Mouse (Mus musculus) E14TG2a.4 (cell line): Measurements from ENCODE around the gene Traf1.

Source experiments
- H3K27me3 ChIP-seq: 2 replicates; pipeline ENCODE4 v1.6.1; 2014; ENCODE audit warnings: low read length, control low read depth; ENCODE audit not compliant: insufficient read depth
- H3K36me3 ChIP-seq: 2 replicates; pipeline ENCODE4 v1.6.1; 2014; ENCODE audit warnings: low read length, control low read depth; ENCODE audit not compliant: insufficient read depth
- H3K4me1 ChIP-seq: replicated peaks from 2 replicates; pipeline ENCODE4 v1.6.1; 2014; ENCODE audit warnings: low read depth, low read length, control low read depth
- H3K4me3 ChIP-seq: replicated peaks from 2 replicates; pipeline ENCODE4 v1.5.1; 2014; ENCODE audit warnings: mild to moderate bottlenecking, low read length
- H3K9me3 ChIP-seq: 2 replicates; pipeline ENCODE4 v1.6.1; 2014; ENCODE audit warnings: low read length, control low read depth
- CTCF ChIP-seq: conservative IDR thresholded peaks from 2 replicates; pipeline ENCODE4 v1.5.1; 2014; ENCODE audit warnings: low read length
- NANOG ChIP-seq: IDR thresholded peaks from 2 replicates; pipeline ENCODE4 v1.6.1; 2014; ENCODE audit warnings: borderline replicate concordance, low read length, mixed read lengths
- POU5F1 ChIP-seq: IDR thresholded peaks from 2 replicates; pipeline ENCODE4 v1.6.1; 2014; ENCODE audit warnings: low read length, borderline replicate concordance

The Traf1 gene

DNA sequence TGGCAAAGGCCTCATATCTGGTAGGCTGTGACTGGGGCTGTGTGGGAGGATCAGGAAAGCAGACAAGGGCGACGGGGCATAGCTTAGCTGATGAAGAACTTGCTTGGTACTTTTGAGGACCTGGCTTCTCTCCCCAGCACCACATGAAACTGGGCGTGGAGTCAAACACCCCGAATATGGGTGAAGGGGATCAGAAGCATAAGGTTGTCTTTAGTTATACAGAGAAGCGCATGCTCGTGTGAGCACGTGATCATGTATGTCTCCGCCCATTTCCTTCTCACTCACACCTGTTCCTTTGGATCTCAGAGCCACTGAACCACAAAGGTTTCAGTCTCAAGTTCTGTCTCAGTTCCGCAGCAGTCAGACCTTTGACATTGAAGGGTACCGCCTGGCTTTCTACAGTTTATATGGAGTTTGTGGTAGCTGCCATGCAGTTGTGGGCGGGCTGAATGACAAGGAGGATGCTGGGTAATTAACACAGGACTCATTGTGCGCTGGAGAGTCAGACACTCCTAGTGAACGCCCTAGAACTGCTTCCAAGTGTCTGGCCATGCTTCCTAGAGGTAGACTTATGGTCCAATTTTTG is 1.9 kb upstream of the Traf1 start:
- Histone ChIP-seq H3K36me3 (no peaks in the 10 kb centered on the region), H3K4me3 (peak overlapping the region; percentile 35), H3K4me1 (peaks cover 52% of the 10 kb centered on the region), H3K27me3 (peaks cover 25% of the 10 kb centered on the region), H3K9me3 (no peaks in the 10 kb centered on the region)
- TF ChIP-seq NANOG (no peak), CTCF (no peak), POU5F1 (no peak)

GRCm38 (mm10) chr2:34962893-34963292 is 1.3 kb upstream of the Traf1 start:
- TF ChIP-seq NANOG (no peak), CTCF (no peak), POU5F1 (no peak)
- H3K4me1 ChIP-seq: peaks cover 52% of the 10 kb centered on the region
- H3K9me3 ChIP-seq: no peaks in the 10 kb centered on the region
- H3K27me3 ChIP-seq: peaks cover 28% of the 10 kb centered on the region
- no peak overlapping the region for H3K4me3 ChIP-seq
- no peaks in the 10 kb centered on the region for H3K36me3 ChIP-seq

GRCm38 (mm10) chr2:34962211-34962610 is 639 bp upstream of the Traf1 start:
- Histone ChIP-seq H3K9me3 (no peaks in the 10 kb centered on the region), H3K4me1 (peaks cover 52% of the 10 kb centered on the region), H3K36me3 (no peaks in the 10 kb centered on the region), H3K4me3 (no peak overlapping the region), H3K27me3 (peaks cover 28% of the 10 kb centered on the region)
- TF ChIP-seq CTCF (no peak), POU5F1 (no peak), NANOG (no peak)

DNA sequence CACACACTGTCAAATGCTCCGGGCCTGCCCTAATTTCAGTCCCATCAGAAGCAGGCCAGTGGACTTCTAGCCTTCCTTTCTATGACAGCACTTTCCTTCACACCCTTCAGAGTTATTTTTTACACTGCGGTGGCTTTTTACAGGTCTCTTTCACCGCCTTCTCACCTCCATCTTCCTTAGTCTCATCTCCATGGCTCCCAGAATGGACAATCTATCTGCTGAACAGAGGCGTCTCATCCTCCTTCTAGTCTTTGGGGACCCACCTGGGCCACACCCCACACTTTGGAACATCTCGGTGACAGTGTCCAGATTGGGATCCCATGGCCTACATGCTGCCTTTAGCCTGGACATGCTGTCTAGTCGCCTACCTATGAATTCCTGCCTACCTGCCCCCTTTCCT is 606 bp downstream of the Traf1 start:
- Histone ChIP-seq H3K9me3 (no peaks in the 10 kb centered on the region), H3K4me3 (peak overlapping the region; percentile 62), H3K27me3 (peaks cover 28% of the 10 kb centered on the region), H3K4me1 (peaks cover 49% of the 10 kb centered on the region), H3K36me3 (no peaks in the 10 kb centered on the region)
- no peak for TF ChIP-seq POU5F1
- TF ChIP-seq CTCF: no peak
- TF ChIP-seq NANOG: no peak

GRCm38 (mm10) chr2:34960466-34960865 is 1.1 kb downstream of the Traf1 start:
- Histone ChIP-seq H3K27me3 (peaks cover 28% of the 10 kb centered on the region), H3K9me3 (no peaks in the 10 kb centered on the region), H3K4me1 (peaks cover 44% of the 10 kb centered on the region), H3K4me3 (no peak overlapping the region), H3K36me3 (no peaks in the 10 kb centered on the region)
- TF ChIP-seq NANOG: no peak
- TF ChIP-seq CTCF: no peak
- no peak for TF ChIP-seq POU5F1

DNA sequence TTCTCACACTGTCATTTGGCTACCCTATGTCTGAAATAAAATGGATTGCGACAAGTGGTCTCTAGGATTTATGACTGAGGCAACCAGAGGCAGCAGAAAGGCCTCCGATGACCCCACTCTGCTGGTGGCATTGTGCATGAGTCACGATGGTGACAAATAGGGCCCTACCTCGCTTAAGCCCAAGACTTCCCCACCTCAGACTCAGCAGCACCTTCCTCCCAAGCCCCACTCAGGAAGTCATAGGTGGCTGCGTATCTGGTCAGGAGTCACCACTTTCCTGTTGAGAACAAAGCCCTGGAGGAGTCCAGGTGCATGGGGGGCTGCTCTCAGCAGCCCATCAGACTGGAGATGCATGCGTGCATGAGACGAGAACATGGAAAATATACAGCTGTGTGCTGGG is 3.0 kb downstream of the Traf1 start:
- peaks cover 28% of the 10 kb centered on the region for H3K27me3 ChIP-seq
- H3K4me3 ChIP-seq: no peak overlapping the region
- no peaks in the 10 kb centered on the region for H3K9me3 ChIP-seq
- TF ChIP-seq NANOG (no peak), CTCF (no peak), POU5F1 (no peak)
- H3K36me3 ChIP-seq: no peaks in the 10 kb centered on the region
- H3K4me1 ChIP-seq: peaks cover 28% of the 10 kb centered on the region

- Histone ChIP-seq H3K9me3 (no peaks in the 10 kb centered on the region), H3K4me1 (peaks cover 23% of the 10 kb centered on the region), H3K4me3 (no peak overlapping the region), H3K36me3 (no peaks in the 10 kb centered on the region), H3K27me3 (peaks cover 28% of the 10 kb centered on the region)
- no peak for TF ChIP-seq POU5F1
- no peak for TF ChIP-seq NANOG
- no peak for TF ChIP-seq CTCF
Measured at GRCm38 (mm10) chr2:34958036-34958435, 3.5 kb downstream of the Traf1 start.

GRCm38 (mm10) chr2:34957405-34957804 is 4.2 kb downstream of the Traf1 start:
- TF ChIP-seq CTCF (no peak), NANOG (no peak), POU5F1 (no peak)
- no peaks in the 10 kb centered on the region for H3K36me3 ChIP-seq
- no peaks in the 10 kb centered on the region for H3K9me3 ChIP-seq
- peaks cover 21% of the 10 kb centered on the region for H3K4me1 ChIP-seq
- peaks cover 25% of the 10 kb centered on the region for H3K27me3 ChIP-seq
- no peak overlapping the region for H3K4me3 ChIP-seq

GRCm38 (mm10) chr2:34956941-34957340 is 4.6 kb downstream of the Traf1 start:
- Histone ChIP-seq H3K9me3 (no peaks in the 10 kb centered on the region), H3K36me3 (no peaks in the 10 kb centered on the region), H3K27me3 (peaks cover 22% of the 10 kb centered on the region), H3K4me3 (no peak overlapping the region), H3K4me1 (peaks cover 16% of the 10 kb centered on the region)
- no peak for TF ChIP-seq NANOG
